Mouse (Mus musculus) thymus, adult 2 months (tissue): Measurements from ENCODE around the gene Hps4. TPM values are rescaled to one million over a fixed set of nuclear protein-coding genes. Genes with fewer than 3 reads are reported as not detected.
A peak's percentile ranks its signal among the peaks of the same experiment; 100 is the strongest.

Source experiments
- DNase-seq: peaks from one replicate; pipeline ENCODE4 v3.0.0; 2021
- H3K27ac ChIP-seq: fragments of 200-500 bp; 2 replicates; pipeline ENCODE4 v1.5.1; 2012; ENCODE audit warnings: low read length, control low read depth; ENCODE audit not compliant: control insufficient read depth, insufficient read depth
- H3K27me3 ChIP-seq: fragments of 200-500 bp; 2 replicates; pipeline ENCODE4 v1.6.1; 2012; ENCODE audit warnings: mild to moderate bottlenecking, low read length, moderate library complexity, mixed read lengths; ENCODE audit not compliant: control insufficient read depth, insufficient read depth
- H3K36me3 ChIP-seq: fragments of 200-500 bp; 2 replicates; pipeline ENCODE4 v1.6.1; 2012; ENCODE audit warnings: mild to moderate bottlenecking, low read length, moderate library complexity; ENCODE audit not compliant: control insufficient read depth, insufficient read depth
- H3K4me1 ChIP-seq: fragments of 200-500 bp; replicated peaks from 2 replicates; pipeline ENCODE4 v1.6.1; 2012; ENCODE audit warnings: low read length; ENCODE audit not compliant: control insufficient read depth, insufficient read depth
- H3K4me3 ChIP-seq: fragments of 200-500 bp; 2 replicates; pipeline ENCODE4 v1.5.1; 2012; ENCODE audit warnings: mild to moderate bottlenecking, low read length, control low read depth, moderate library complexity; ENCODE audit not compliant: control insufficient read depth, insufficient read depth
- CTCF ChIP-seq: fragments of 200-500 bp; IDR thresholded peaks from 2 replicates; pipeline ENCODE4 v1.5.1; 2012; ENCODE audit warnings: mild to moderate bottlenecking, control low read depth, low read length, moderate library complexity, borderline replicate concordance; ENCODE audit not compliant: control insufficient read depth, poor library complexity, insufficient read depth; ENCODE audit errors: extremely low read depth
- POLR2A ChIP-seq: fragments of 200-500 bp; IDR thresholded peaks from 2 replicates; pipeline ENCODE4 v1.6.1; 2012; ENCODE audit warnings: mild to moderate bottlenecking, low read length, control low read depth, moderate library complexity; ENCODE audit not compliant: control insufficient read depth, poor library complexity, insufficient read depth; ENCODE audit errors: extremely low read depth
- WGBS: fragments of 180-500 bp; shearing (Covaris S2); methylation state at CpG from one replicate; pipeline ENCODE4 v1.1.7; 2018; 5-methylcytosine and 5-hydroxymethylcytosine counted together
- polyA plus RNA-seq: library from polyadenylated mRNA; depleted of rRNA; stranded (reverse); fragments of >200 nt; gene quantifications from 2 replicates; pipeline ENCODE4 v1.2.3, GENCODE M21; 2012

Hps4 gene
- polyA plus RNA-seq, 1 experiment = 52.8 TPM

DNA sequence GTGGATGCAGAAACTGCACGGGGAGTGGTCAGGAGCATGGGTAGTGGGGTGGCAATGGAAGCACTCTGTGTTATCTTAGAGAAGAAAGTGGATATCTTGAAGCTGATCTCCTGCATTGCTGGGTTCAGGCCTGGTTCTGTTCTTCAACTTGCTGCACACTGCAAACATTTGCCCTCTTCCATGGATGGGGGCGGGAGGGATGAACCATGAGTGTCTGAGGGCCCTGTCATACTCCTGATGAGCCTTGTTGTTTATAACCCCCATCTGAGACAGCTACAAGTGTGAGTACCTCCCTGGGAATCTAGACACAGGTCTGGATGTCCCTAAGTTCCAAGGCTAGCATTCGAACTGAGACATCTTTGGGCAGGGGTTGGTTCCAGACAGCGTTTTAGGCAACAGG is 21.5 kb upstream of the Hps4 start:
- peaks cover 9% of the 10 kb centered on the region; the same call in 1 of the 2 replicates for H3K4me1 ChIP-seq
- 92% methylated on average over 4 of the region's 4 CpGs for WGBS
- DNase-seq = no peak
- no peak overlapping the region for H3K27ac ChIP-seq
- no peaks in the 10 kb centered on the region for H3K36me3 ChIP-seq
- H3K4me3 ChIP-seq = no peak overlapping the region
- TF ChIP-seq POLR2A (no peak), CTCF (no peak)
- H3K27me3 ChIP-seq = no peaks in the 10 kb centered on the region

DNA sequence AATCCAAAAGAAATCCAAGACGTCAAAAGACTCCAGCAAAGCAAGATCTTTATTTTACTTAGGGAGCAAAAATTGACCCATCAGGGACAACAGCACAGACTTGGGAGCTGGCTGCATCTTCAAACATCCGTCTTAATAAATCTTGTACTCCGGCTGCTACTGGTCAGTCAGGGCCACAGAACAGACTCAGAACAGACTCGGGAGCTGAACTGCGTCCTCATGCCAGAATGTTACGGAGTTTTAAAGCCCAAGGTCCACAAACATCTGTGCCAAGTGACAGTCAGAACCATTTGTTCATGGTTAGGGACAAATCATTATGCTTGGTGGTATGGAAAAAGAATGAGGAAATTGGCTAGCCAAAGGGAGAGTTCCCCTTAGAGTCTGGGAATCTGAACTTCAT is 19.6 kb upstream of the Hps4 start:
- no peak overlapping the region for H3K27ac ChIP-seq
- no peaks in the 10 kb centered on the region for H3K36me3 ChIP-seq
- no peak for DNase-seq
- H3K4me1 ChIP-seq = peaks cover 11% of the 10 kb centered on the region; the same call in 1 of the 2 replicates
- WGBS = 97% methylated on average over 6 of the region's 6 CpGs
- TF ChIP-seq POLR2A (no peak), CTCF (no peak)
- no peaks in the 10 kb centered on the region for H3K27me3 ChIP-seq
- H3K4me3 ChIP-seq = no peak overlapping the region

DNA sequence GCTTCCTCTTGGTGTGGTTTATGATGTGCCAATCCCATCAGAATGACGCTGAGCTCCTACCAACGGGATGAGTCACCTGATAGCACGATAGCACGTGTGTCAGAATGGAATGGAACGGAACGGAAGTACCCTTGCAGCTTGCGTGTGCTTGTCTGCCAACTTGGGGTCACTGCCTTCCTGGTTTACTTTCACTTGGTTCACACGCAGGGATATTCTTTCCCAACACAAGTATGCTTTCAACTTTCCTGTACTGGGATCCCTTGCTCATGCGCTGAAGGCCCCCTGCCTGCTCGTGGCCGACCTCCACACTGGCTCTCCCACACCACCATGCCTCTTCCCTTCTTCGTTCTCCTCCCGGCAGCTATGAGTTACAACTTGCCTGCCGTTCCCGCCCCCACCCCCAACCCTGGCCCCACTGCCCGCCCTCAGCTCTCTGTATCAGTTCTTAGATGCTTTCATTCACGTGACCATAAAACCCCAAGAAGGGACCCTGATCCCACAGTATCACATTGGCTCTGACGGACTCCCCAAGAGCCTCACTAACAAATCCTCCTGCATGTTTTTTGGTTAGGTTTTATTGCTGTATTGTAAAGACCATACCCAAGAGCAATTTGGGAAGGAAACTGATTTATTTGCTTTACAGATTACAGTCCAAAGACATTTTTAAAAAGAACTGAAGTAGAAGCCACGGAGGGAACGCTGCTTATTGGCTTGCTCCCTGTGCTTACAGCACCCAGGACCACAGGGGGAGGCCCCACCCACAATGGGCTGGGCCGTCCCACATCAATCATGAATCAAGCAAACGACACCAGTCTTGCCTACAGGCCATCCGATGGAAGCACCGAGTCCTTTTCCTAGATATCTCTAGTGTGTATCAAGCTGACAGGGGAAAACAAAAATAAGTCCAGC is 18.0 kb upstream of the Hps4 start:
- Histone ChIP-seq H3K4me1 (peaks cover 11% of the 10 kb centered on the region; the same call in 1 of the 2 replicates), H3K27me3 (no peaks in the 10 kb centered on the region), H3K36me3 (peaks cover 7% of the 10 kb centered on the region), H3K4me3 (peak overlapping the region; percentile 66), H3K27ac (peak overlapping the region; percentile 58; the same call in 1 of the 2 replicates)
- TF ChIP-seq CTCF = no peak
- WGBS = 2% methylated on average over 24 of the region's 24 CpGs
- DNase-seq = peak; percentile 52

DNA sequence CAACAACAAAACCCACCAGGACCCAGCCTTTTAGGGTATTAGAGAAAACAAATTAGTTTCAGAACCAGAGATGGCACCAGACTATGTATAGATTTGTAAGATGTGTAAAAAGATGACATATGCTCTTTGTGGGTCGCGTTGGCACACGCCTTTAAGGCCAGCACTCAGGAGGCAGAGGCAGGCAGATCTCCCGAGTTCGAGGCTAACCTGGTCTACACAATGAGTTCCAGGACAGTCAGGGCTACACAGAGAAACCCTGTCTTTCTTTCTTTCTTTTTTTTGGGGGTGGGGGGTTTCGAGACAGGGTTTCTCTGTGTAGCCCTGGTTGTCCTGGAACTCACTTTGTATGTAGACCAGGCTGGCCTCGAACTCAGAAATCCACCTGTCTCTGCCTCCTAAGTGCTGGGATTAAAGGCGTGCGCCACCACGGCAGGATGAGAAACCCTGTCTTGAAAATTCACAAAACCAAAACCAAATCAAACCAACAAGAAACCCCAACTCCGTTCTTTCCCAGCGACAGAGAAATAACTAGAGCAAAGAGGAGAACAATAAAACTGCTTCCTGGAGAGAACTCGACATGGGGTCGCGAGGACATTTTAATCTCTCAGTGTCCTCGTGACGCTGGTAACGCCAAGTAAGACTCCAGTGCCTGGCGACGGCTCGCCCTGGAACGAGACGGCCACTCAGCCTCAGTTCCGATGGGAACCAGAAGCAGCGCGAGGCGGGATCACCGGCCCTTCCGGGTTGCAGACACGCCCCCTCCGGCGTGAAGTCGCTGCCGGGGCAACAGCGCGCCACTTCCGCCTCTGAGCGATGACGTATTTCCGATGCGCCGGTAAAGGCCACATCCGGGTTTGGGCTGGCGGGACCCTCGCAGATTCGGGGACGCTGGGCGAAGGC is 17.1 kb upstream of the Hps4 start, which contains the start of gene Tfip11:
Tfip11 (plus strand) TSS at position 813 of the 900 bp plus-strand sequence.
- Histone ChIP-seq H3K36me3 (peaks cover 16% of the 10 kb centered on the region), H3K4me1 (peaks cover 11% of the 10 kb centered on the region; the same call in 1 of the 2 replicates), H3K4me3 (peak within 1 kb of the TSS; percentile 75), H3K27ac (no peak within 1 kb of the TSS), H3K27me3 (no peaks in the 10 kb centered on the region)
- TF ChIP-seq POLR2A (peak; percentile 51; the same call in 1 of the 2 replicates), CTCF (peak; percentile 60; the same call in 1 of the 2 replicates)
- WGBS = 7% methylated on average over 48 of the region's 48 CpGs
- DNase-seq = peak; percentile 94

DNA sequence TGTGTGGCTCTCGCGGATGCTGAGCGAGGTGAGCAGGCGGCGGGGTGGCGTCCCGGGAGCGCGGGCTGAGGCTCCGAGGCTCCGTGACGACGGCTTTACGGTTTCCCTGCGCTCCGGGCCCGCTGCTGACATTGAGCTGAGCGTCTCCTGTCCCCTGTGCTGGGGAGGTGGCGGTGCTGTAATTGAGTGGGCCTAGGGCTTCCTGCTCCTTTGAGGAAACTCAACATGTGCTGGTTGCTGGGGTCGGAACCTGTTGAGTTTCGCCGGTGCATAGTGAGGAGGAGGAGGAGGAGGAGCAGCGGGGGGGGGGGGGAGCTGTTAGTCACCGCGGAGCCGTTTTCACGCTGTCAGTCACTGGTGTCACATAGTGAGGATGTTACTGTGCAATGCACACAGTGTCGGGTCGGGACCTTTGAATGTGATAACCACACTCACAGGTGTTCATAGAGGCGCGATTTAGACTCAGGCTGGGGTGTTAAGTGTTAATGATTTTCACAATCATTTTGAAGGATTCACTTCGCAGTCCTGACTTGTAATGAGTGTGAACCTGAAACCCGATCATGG is 16.4 kb upstream of the Hps4 start:
- whole genome bisulfite sequencing = 1% methylated on average over 33 of the region's 33 CpGs
- Histone ChIP-seq H3K4me1 (peaks cover 11% of the 10 kb centered on the region; the same call in 1 of the 2 replicates), H3K27ac (no peak overlapping the region), H3K27me3 (no peaks in the 10 kb centered on the region), H3K36me3 (peaks cover 24% of the 10 kb centered on the region), H3K4me3 (peak overlapping the region; percentile 75)
- DNase-seq = no peak
- TF ChIP-seq CTCF (no peak), POLR2A (no peak)

DNA sequence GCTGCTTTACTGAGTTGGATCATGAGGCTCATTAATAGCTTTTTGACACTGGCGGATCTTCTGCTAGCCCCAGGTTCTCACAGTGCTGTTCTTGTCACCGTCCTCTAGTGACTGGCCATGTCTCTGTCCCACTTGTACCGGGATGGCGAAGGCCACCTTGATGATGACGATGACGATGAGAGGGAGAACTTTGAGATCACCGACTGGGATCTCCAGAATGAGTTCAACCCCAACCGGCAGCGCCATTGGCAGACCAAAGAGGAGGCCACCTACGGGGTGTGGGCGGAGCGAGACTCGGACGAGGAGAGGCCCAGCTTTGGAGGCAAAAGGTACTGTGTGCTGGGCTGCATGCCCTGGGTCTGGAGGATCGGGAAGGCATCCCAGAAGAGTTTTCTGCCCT is 15.0 kb upstream of the Hps4 start:
- no peak overlapping the region for H3K27ac ChIP-seq
- TF ChIP-seq POLR2A (no peak), CTCF (no peak)
- no peak overlapping the region for H3K4me3 ChIP-seq
- peaks cover 37% of the 10 kb centered on the region for H3K36me3 ChIP-seq
- H3K4me1 ChIP-seq = peaks cover 11% of the 10 kb centered on the region; the same call in 1 of the 2 replicates
- DNase-seq = no peak
- 97% methylated on average over 15 of the region's 15 CpGs for WGBS
- H3K27me3 ChIP-seq = no peaks in the 10 kb centered on the region
